In the genomic region with DNA sequence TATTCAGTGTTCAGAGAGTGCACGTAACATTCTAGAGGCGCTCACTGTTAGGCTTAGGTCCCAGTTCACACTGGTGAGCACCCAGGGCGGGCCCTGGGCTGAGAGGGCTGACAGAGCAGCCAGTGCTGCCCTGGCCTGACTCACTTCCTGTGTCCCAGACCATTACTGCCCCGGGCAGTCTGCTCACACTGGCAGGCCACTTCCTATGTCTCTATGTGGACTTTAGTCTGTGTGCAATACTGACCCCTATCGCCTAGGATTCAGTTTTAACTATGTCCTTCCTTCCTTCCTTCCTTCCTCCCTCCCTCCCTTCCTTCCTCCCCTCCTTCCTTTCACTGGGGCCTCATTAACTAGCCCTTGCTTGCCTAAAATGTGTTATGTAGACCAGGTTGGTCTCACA, we compare ENCODE assay signal across 9 mouse cellular contexts. TPM values are rescaled to one million over a fixed set of nuclear protein-coding genes. Genes with fewer than 3 reads are reported as not detected.
DNase-seq lines count a peak whose midpoint lies in the region; ATAC-seq and TF ChIP-seq lines count a peak whose summit lies in the region.
"Had no signal": no experiment of that assay in that cellular context is flagged by ENCODE, and none has a peak within 500 bp of the region (broad histone marks: within the 10 kb centered on the region; RNA-seq: fewer than 3 reads in every experiment).

No protein-coding gene starts in this region.

- peak overlapping the region; percentile 46; the same call in 1 of the 2 replicates for H3K27ac ChIP-seq in heart, embryonic 11.5 days (ENCODE audit: low read depth, low read length)
- H3K27ac ChIP-seq in liver, embryonic 14.5 days: no peak overlapping the region
- H3K27ac ChIP-seq: neural tube, embryonic 12.5 days had no signal

- no peak for TF ChIP-seq EP300 in liver, embryonic 14.5 days (IDR thresholded peaks at IDR 0.05; ENCODE audit: low read depth)

- TF ChIP-seq CTCF in liver, embryonic 14.5 days (IDR thresholded peaks at IDR 0.05; ENCODE audit: low read depth): peak; percentile 54

- no peak overlapping the region for H3K4me2 ChIP-seq in heart, embryonic 11.5 days
- no peak overlapping the region for H3K4me2 ChIP-seq in liver, embryonic 14.5 days (ENCODE audit: low read depth)
- H3K4me2 ChIP-seq: neural tube, embryonic 12.5 days had no signal

- ATAC-seq in heart, embryonic 11.5 days (replicated peaks; ENCODE audit: insufficient number of reproducible peaks, low FRiP score, low TSS enrichment): no peak
- ATAC-seq in liver, embryonic 14.5 days (ENCODE audit: insufficient read depth): no peak
- no peak for ATAC-seq in CD4-positive, CD25-positive, alpha-beta regulatory T cell, adult 4 months

- H3K27me3 ChIP-seq in heart, embryonic 11.5 days (ENCODE audit: control insufficient read depth, insufficient read depth, low read length): no peaks in the 10 kb centered on the region
- no peaks in the 10 kb centered on the region for H3K27me3 ChIP-seq in liver, embryonic 14.5 days (ENCODE audit: control insufficient read depth, insufficient read depth, low read length)
- H3K27me3 ChIP-seq: neural tube, embryonic 12.5 days had no signal

- H3K4me1 ChIP-seq in heart, embryonic 11.5 days (ENCODE audit: control insufficient read depth, insufficient read depth, low read length): 0 out of 2 replicates have a peak, but pooled peaks cover 3% of the 10 kb centered on the region
- peaks cover 0 to 5% of the 10 kb centered on the region in 2 experiments; a peak in 2 of 4 replicates for H3K4me1 ChIP-seq in liver, embryonic 14.5 days (replicated peaks; ENCODE audit: control insufficient read depth in 2 of 2, insufficient read depth in 2 of 2, low read length in 1 of 2)

- H3K9ac ChIP-seq in heart, embryonic 11.5 days (ENCODE audit: low read depth, low read length): no peak overlapping the region
- H3K9ac ChIP-seq in liver, embryonic 14.5 days (replicated peaks): no peak overlapping the region
- H3K9ac ChIP-seq: neural tube, embryonic 12.5 days had no signal

- H3K4me3 ChIP-seq in heart, embryonic 11.5 days (ENCODE audit: low read depth, low read length): no peak overlapping the region
- no peak overlapping the region for H3K4me3 ChIP-seq in liver, embryonic 14.5 days (ENCODE audit: insufficient read depth in 1 of 2, low read depth in 2 of 2, low read length in 2 of 2)
- H3K4me3 ChIP-seq: neural tube, embryonic 12.5 days had no signal

- 41% methylated on average over 5 of the region's 5 CpGs for WGBS in heart, embryonic 11.5 days (ENCODE audit: insufficient replicate concordance)
- 37% methylated on average over 5 of the region's 5 CpGs for WGBS in liver, embryonic 14.5 days (ENCODE audit: insufficient replicate concordance)

- DNase-seq in layer of hippocampus, adult 11-12 months (ENCODE audit: low spot score): peak; percentile 8
- no peak for DNase-seq in layer of hippocampus, postnatal 14 days (ENCODE audit: low spot score in 2 of 2)
- peak; percentile 31 for DNase-seq in adrenal gland, adult 8-10 months
- no peak for DNase-seq in liver, embryonic 14.5 days (ENCODE audit: low read depth in 3 of 3, low spot score in 3 of 3)
- DNase-seq in ovary, postnatal 14 days (ENCODE audit: low spot score): no peak
- no peak for DNase-seq in right cerebral cortex, postnatal 4 days

- no peaks in the 10 kb centered on the region for H3K9me3 ChIP-seq in heart, embryonic 11.5 days (replicated peaks; ENCODE audit: control insufficient read depth, low read length)
- H3K9me3 ChIP-seq in liver, embryonic 14.5 days (ENCODE audit: control insufficient read depth, low read length): no peaks in the 10 kb centered on the region
- H3K9me3 ChIP-seq: neural tube, embryonic 12.5 days had no signal

- no peaks in the 10 kb centered on the region for H3K36me3 ChIP-seq in heart, embryonic 11.5 days (ENCODE audit: control insufficient read depth, insufficient read depth, low read length)
- H3K36me3 ChIP-seq in liver, embryonic 14.5 days (replicated peaks; ENCODE audit: control insufficient read depth, insufficient read depth, low read depth): no peaks in the 10 kb centered on the region
- H3K36me3 ChIP-seq: neural tube, embryonic 12.5 days had no signal

RNA-seq across cellular contexts. Expression of a gene that starts 44.8 kb away (rescaled TPM):
- under 1 TPM; 0.21 to 0.36 TPM for total RNA-seq in layer of hippocampus, postnatal 14 days (2021)
- total RNA-seq in adrenal gland, adult 8-10 months (2022): 10 to 100 TPM in 1 of 4 experiments, 1 to 10 TPM in 3; 7.7 to 10.2 (median 8.5) TPM
- 5.3 and 5.5 TPM in 2 replicates for polyA plus RNA-seq in heart, embryonic 11.5 days (2014; fragmentation: Nextera tagmentation; extraction: Ambion mirVana)
- 5.7 and 6.1 TPM in 2 replicates for polyA plus RNA-seq in liver, embryonic 14.5 days (2012; rRNA removed)
- polyA plus RNA-seq in liver, embryonic 14.5 days (2014; fragmentation: Nextera tagmentation; extraction: Ambion mirVana): 12.3 and 13.1 TPM in 2 replicates
- 10 to 100 TPM; 16.2 to 17.5 TPM for polyA plus RNA-seq in CD4-positive, CD25-positive, alpha-beta regulatory T cell, adult 4 months (2017; shearing (Covaris generic))

RNA-seq across cellular contexts. Expression of a gene that starts 50.1 kb away (rescaled TPM):
- 10 to 100 TPM; 35.6 to 40.3 TPM for total RNA-seq in layer of hippocampus, postnatal 14 days (2021)
- 100 to 1,000 TPM in 3 of 4 experiments, 10 to 100 TPM in 1; 98.3 to 124 (median 123) TPM for total RNA-seq in adrenal gland, adult 8-10 months (2022)
- 47.3 and 68.5 TPM in 2 replicates for polyA plus RNA-seq in heart, embryonic 11.5 days (2014; fragmentation: Nextera tagmentation; extraction: Ambion mirVana)
- polyA plus RNA-seq in liver, embryonic 14.5 days (2012; rRNA removed): 1.9 and 2.7 TPM in 2 replicates
- 4.4 and 6.0 TPM in 2 replicates for polyA plus RNA-seq in liver, embryonic 14.5 days (2014; fragmentation: Nextera tagmentation; extraction: Ambion mirVana)
- polyA plus RNA-seq in CD4-positive, CD25-positive, alpha-beta regulatory T cell, adult 4 months (2017; shearing (Covaris generic)): 100 to 1,000 TPM; 414 to 617 TPM

Comparison
In these comparisons a context has a peak if more than half of its experiments do, and no peak if none do; other contexts are left out.
1. DNase-seq: peak in layer of hippocampus, adult 11-12 months (single experiment) and adrenal gland, adult 8-10 months (single experiment); none in layer of hippocampus, postnatal 14 days (0 of 2), liver, embryonic 14.5 days (0 of 3), ovary, postnatal 14 days (single experiment) and right cerebral cortex, postnatal 4 days (single experiment).